In genomic region chr16:69469024-69469780, GRCm38 (mm10) we compare ENCODE assay signal across 9 mouse cellular contexts.
A peak's percentile ranks its signal among the peaks of the same experiment; 100 is the strongest.
DNase-seq lines count a peak whose midpoint lies in the region; ATAC-seq and TF ChIP-seq lines count a peak whose summit lies in the region.
"Had no signal": no experiment of that assay in that cellular context is flagged by ENCODE, and none has a peak within 500 bp of the region (broad histone marks: within the 10 kb centered on the region; RNA-seq: fewer than 3 reads in every experiment).

No protein-coding gene starts in this region.

- H3K4me2 ChIP-seq in neural tube, embryonic 12.5 days (replicated peaks) = peak overlapping the region; percentile 50
- H3K4me2 ChIP-seq in hindbrain, embryonic 14.5 days (replicated peaks) = peak overlapping the region; percentile 45
- H3K4me2 ChIP-seq in intestine, postnatal 0 days (replicated peaks; ENCODE audit: low read depth) = no peak overlapping the region

- no peaks in the 10 kb centered on the region for H3K4me1 ChIP-seq in neural tube, embryonic 12.5 days
- 0 out of 2 replicates have a peak, but pooled peaks cover 3% of the 10 kb centered on the region for H3K4me1 ChIP-seq in hindbrain, embryonic 14.5 days (replicated peaks; ENCODE audit: control insufficient read depth, insufficient read depth, low read length)
- no peaks in the 10 kb centered on the region for H3K4me1 ChIP-seq in intestine, postnatal 0 days (replicated peaks; ENCODE audit: control insufficient read depth, insufficient read depth, low read length)

- no peaks in the 10 kb centered on the region for H3K9me3 ChIP-seq in neural tube, embryonic 12.5 days
- H3K9me3 ChIP-seq in hindbrain, embryonic 14.5 days (ENCODE audit: control insufficient read depth, low read length) = no peaks in the 10 kb centered on the region
- H3K9me3 ChIP-seq in intestine, postnatal 0 days (ENCODE audit: control insufficient read depth) = no peaks in the 10 kb centered on the region

- H3K9ac ChIP-seq in neural tube, embryonic 12.5 days = no peak overlapping the region
- peak overlapping the region; percentile 31 for H3K9ac ChIP-seq in hindbrain, embryonic 14.5 days
- H3K9ac ChIP-seq in intestine, postnatal 0 days (ENCODE audit: low read depth, low read length) = no peak overlapping the region

- H3K27me3 ChIP-seq in neural tube, embryonic 12.5 days (replicated peaks) = no peaks in the 10 kb centered on the region
- no peaks in the 10 kb centered on the region for H3K27me3 ChIP-seq in hindbrain, embryonic 14.5 days (ENCODE audit: control insufficient read depth, insufficient read depth, low read length)
- no peaks in the 10 kb centered on the region for H3K27me3 ChIP-seq in intestine, postnatal 0 days (replicated peaks; ENCODE audit: control insufficient read depth, insufficient read depth, low read length)

- no peaks in the 10 kb centered on the region for H3K36me3 ChIP-seq in neural tube, embryonic 12.5 days
- H3K36me3 ChIP-seq in hindbrain, embryonic 14.5 days (replicated peaks; ENCODE audit: control insufficient read depth, insufficient read depth) = no peaks in the 10 kb centered on the region
- no peaks in the 10 kb centered on the region for H3K36me3 ChIP-seq in intestine, postnatal 0 days (ENCODE audit: control insufficient read depth, insufficient read depth)

- no peak overlapping the region for H3K27ac ChIP-seq in neural tube, embryonic 12.5 days
- H3K27ac ChIP-seq in hindbrain, embryonic 14.5 days = no peak overlapping the region
- H3K27ac ChIP-seq in intestine, postnatal 0 days (ENCODE audit: low read depth, low read length) = no peak overlapping the region

- H3K4me3 ChIP-seq in neural tube, embryonic 12.5 days = no peak overlapping the region
- H3K4me3 ChIP-seq in hindbrain, embryonic 14.5 days (replicated peaks; ENCODE audit: low read length) = peak overlapping the region; percentile 21
- H3K4me3 ChIP-seq in intestine, postnatal 0 days (ENCODE audit: low read depth, low read length) = no peak overlapping the region

- WGBS in neural tube, embryonic 12.5 days = 40% methylated on average over 9 of the region's 9 CpGs
- 34% methylated on average over 9 of the region's 9 CpGs for WGBS in hindbrain, embryonic 14.5 days
- 47% methylated on average over 9 of the region's 9 CpGs for WGBS in intestine, postnatal 0 days

- intact Hi-C loops in left cerebral cortex, postnatal 36 days (cut with DNase I) = no loop called here

- no peak for ATAC-seq in neural tube, embryonic 12.5 days (ENCODE audit: low FRiP score, low read depth)
- ATAC-seq in hindbrain, embryonic 14.5 days (ENCODE audit: low FRiP score) = peak; percentile 51; the same call in 1 of the 2 replicates
- ATAC-seq in intestine, postnatal 0 days = no peak

- TF ChIP-seq CTCF in intestine, postnatal 0 days (IDR thresholded peaks at IDR 0.05; ENCODE audit: low read depth) = no peak

- no peak for DNase-seq in neural tube, embryonic 10.5 days (ENCODE audit: extremely low spot score, low spot score)
- DNase-seq in hindbrain, embryonic 14.5 days (ENCODE audit: low spot score) = no peak
- peak; percentile 45 to 54 for DNase-seq in left cerebral cortex, postnatal 36 days (ENCODE audit: low spot score in 2 of 2)
- peak; percentile 14 for DNase-seq in right cerebral cortex, postnatal 4 days
- no peak for DNase-seq in liver
- DNase-seq in cerebellum, adult 9-10 months = no peak
- DNase-seq: kidney, postnatal 36 days had no signal

Comparison
In these comparisons a context has a peak if more than half of its experiments do, and no peak if none do; other contexts are left out.
1. DNase-seq: peak in left cerebral cortex, postnatal 36 days (2 of 2) and right cerebral cortex, postnatal 4 days (single experiment); none in neural tube, embryonic 10.5 days (single experiment), hindbrain, embryonic 14.5 days (single experiment), liver (single experiment) and cerebellum, adult 9-10 months (single experiment).